Mouse (Mus musculus): ENCODE measurements around the gene Sem1. TPM values are rescaled to one million over a fixed set of nuclear protein-coding genes. Genes with fewer than 3 reads are reported as not detected.
"Not testable (repeated sequence)": the region's sequence is repeated elsewhere in the genome, so short reads cannot be mapped to it uniquely, and the experiment has no call there.

Gene Sem1
- polyA plus RNA-seq, 1 experiment from 2014 or later = 246 TPM

DNA sequence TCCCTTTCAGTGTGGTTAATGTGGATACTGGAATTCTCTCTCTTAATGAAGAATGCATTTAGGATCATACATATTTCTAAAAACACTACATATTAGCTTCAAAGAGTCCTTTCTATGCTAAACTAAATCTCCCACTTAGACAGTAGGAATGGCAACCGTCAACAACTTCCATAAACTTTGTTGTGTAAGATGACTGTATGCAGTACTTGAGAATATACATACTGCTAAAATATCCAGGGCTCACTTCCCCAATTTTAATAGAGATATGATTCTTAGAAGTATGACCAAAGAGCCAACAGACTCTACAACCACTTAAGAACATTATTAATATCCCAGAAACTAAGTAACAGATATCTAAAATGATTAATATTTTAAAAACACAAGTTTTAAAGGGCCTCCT, 20.8 kb downstream of the Sem1 start:
- H3K4me1 ChIP-seq = no peaks in the 10 kb centered on the region
- no peak overlapping the region for H3K27ac ChIP-seq
- 98% methylated on average over 1 of the region's 1 CpGs for WGBS
- no peak overlapping the region for H3K4me2 ChIP-seq
- no peaks in the 10 kb centered on the region for H3K27me3 ChIP-seq
- no peak overlapping the region for H3K9ac ChIP-seq
- no peak overlapping the region for H3K4me3 ChIP-seq (replicated peaks)
- peaks cover 24% of the 10 kb centered on the region for H3K36me3 ChIP-seq
- H3K9me3 ChIP-seq (replicated peaks) = no peaks in the 10 kb centered on the region
- no peak for ATAC-seq (replicated peaks; ENCODE audit: low FRiP score)

DNA sequence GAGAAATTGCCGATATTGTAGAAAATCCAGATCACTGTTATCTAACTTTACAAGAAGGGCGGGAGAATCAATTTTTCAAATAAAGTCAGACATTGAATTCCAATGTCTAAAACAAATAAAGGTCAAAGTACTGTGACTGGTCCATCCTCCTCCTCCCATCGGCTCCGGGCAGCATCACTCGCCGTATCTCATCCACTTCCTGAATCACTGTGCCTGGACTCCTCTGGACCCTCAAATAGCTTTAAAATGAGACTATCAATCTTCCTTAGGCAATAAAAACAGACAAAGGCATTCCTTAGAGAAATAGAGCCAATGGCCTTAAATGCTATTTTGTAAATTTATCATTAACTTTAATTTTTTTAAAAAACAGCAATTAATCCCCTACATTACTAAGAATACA, 26.5 kb downstream of the Sem1 start:
- Histone ChIP-seq H3K9me3 (replicated peaks) (no peaks in the 10 kb centered on the region), H3K4me1 (no peaks in the 10 kb centered on the region), H3K27ac (no peak overlapping the region), H3K36me3 (peaks cover 20% of the 10 kb centered on the region), H3K4me3 (replicated peaks) (no peak overlapping the region), H3K27me3 (no peaks in the 10 kb centered on the region), H3K4me2 (no peak overlapping the region), H3K9ac (no peak overlapping the region)
- 26% methylated on average over 6 of the region's 6 CpGs for WGBS
- no peak for ATAC-seq (replicated peaks; ENCODE audit: low FRiP score)

- Histone ChIP-seq H3K9me3 (replicated peaks) (no peaks in the 10 kb centered on the region), H3K27ac (no peak overlapping the region), H3K4me2 (no peak overlapping the region), H3K4me3 (replicated peaks) (no peak overlapping the region), H3K36me3 (no peaks in the 10 kb centered on the region), H3K4me1 (no peaks in the 10 kb centered on the region), H3K9ac (no peak overlapping the region), H3K27me3 (no peaks in the 10 kb centered on the region)
- WGBS = 55% methylated on average over 5 of the region's 5 CpGs
- ATAC-seq (replicated peaks; ENCODE audit: low FRiP score) = no peak
Measured at GRCm38 (mm10) chr6:6547997-6548396, 30.5 kb downstream of the Sem1 start.

GRCm38 (mm10) chr6:6544255-6544645, 34.2 kb downstream of the Sem1 start:
- H3K27me3 ChIP-seq = no peaks in the 10 kb centered on the region
- ATAC-seq (replicated peaks; ENCODE audit: low FRiP score) = no peak
- H3K9ac ChIP-seq = no peak overlapping the region
- H3K4me3 ChIP-seq (replicated peaks) = no peak overlapping the region
- 87% methylated on average over 4 of the region's 4 CpGs for WGBS
- no peak overlapping the region for H3K4me2 ChIP-seq
- no peaks in the 10 kb centered on the region for H3K9me3 ChIP-seq (replicated peaks)
- H3K27ac ChIP-seq = no peak overlapping the region
- no peaks in the 10 kb centered on the region for H3K36me3 ChIP-seq
- no peaks in the 10 kb centered on the region for H3K4me1 ChIP-seq

- H3K4me2 ChIP-seq = no peak overlapping the region
- H3K9me3 ChIP-seq (replicated peaks) = no peaks in the 10 kb centered on the region
- no peak overlapping the region for H3K27ac ChIP-seq
- H3K4me3 ChIP-seq (replicated peaks) = no peak overlapping the region
- H3K27me3 ChIP-seq = no peaks in the 10 kb centered on the region
- H3K9ac ChIP-seq = no peak overlapping the region
- H3K36me3 ChIP-seq = no peaks in the 10 kb centered on the region
- no peaks in the 10 kb centered on the region for H3K4me1 ChIP-seq
- ATAC-seq (replicated peaks; ENCODE audit: low FRiP score) = no peak
- WGBS = 85% methylated on average over 9 of the region's 9 CpGs
Measured at GRCm38 (mm10) chr6:6543606-6544254, 34.7 kb downstream of the Sem1 start.

DNA sequence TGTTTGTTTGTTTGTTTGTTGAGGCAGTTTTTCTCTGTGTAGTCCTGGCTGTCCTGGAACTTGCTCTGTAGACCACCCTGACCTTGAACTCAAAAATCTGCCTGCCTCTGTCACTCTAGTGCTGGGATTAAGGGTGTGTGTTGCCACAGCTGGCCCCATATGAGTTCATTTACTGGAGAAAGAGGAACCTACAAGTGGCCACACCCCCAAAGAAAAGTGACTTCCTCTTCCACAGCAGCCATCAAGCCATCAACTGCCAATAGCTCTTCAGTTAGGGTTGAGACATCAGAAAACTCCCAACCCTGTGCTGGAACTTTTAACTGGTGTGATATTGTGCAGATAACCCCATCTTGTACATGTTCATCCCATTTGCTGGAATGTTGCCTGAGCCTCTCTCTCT, 36.3 kb downstream of the Sem1 start:
- Histone ChIP-seq H3K4me1 (no peaks in the 10 kb centered on the region), H3K9me3 (replicated peaks) (no peaks in the 10 kb centered on the region), H3K4me2 (no peak overlapping the region), H3K9ac (no peak overlapping the region), H3K27ac (no peak overlapping the region), H3K4me3 (replicated peaks) (no peak overlapping the region), H3K36me3 (no peaks in the 10 kb centered on the region), H3K27me3 (no peaks in the 10 kb centered on the region)
- no peak for ATAC-seq (replicated peaks; ENCODE audit: low FRiP score)

- Histone ChIP-seq H3K4me1 (no peaks in the 10 kb centered on the region), H3K9me3 (replicated peaks) (no peaks in the 10 kb centered on the region), H3K27ac (no peak overlapping the region), H3K4me2 (no peak overlapping the region), H3K27me3 (no peaks in the 10 kb centered on the region), H3K4me3 (replicated peaks) (no peak overlapping the region), H3K36me3 (no peaks in the 10 kb centered on the region), H3K9ac (no peak overlapping the region)
- 64% methylated on average over 5 of the region's 5 CpGs for WGBS
- ATAC-seq (replicated peaks; ENCODE audit: low FRiP score) = no peak
Measured at GRCm38 (mm10) chr6:6536781-6537466, 41.5 kb downstream of the Sem1 start.

DNA sequence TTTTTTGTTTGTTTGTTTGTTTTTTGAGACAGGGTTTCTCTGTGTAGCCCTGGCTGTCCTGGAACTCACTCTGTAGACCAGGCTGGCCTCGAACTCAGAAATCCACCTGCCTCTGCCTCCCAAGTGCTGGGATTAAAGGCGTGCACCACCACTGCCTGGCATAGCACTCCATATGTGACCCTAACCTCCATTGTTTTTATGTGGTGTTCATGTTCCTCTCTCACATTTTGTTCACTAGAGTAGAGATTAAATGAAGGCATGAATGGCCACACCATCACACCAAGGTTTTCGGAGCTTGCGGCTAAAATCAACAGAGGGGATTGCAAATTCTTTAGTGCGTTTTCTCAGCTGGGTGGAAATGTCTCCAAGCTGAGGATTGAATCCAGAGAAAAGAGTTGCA, 42.1 kb downstream of the Sem1 start:
- 93% methylated on average over 5 of the region's 5 CpGs for WGBS

More for the DNA sequence above, 42.1 kb downstream of the Sem1 start:
- H3K4me3 ChIP-seq (replicated peaks); H3K27me3 ChIP-seq; H3K4me2 ChIP-seq; H3K27ac ChIP-seq; H3K36me3 ChIP-seq; H3K9ac ChIP-seq; H3K9me3 ChIP-seq (replicated peaks); ATAC-seq (replicated peaks; ENCODE audit: low FRiP score); H3K4me1 ChIP-seq: not testable (repeated sequence)

Measured in kidney, embryonic 15.5 days (tissue).